Mouse (Mus musculus) stomach, embryonic 16.5 days (tissue): ENCODE results near the gene Gli2. TPM values are rescaled to one million over a fixed set of nuclear protein-coding genes. Genes with fewer than 3 reads are reported as not detected.

Experiments
- ATAC-seq: fragments of 200-750 bp; cut with Nextera tagmentation; 2 replicates; pipeline ENCODE4 v1.8.0; 2017; ENCODE audit warnings: moderate number of reproducible peaks, moderate TSS enrichment; ENCODE audit not compliant: insufficient read depth, low FRiP score
- H3K27ac ChIP-seq: fragments of 300-500 bp; sonication (generic); 2 replicates; pipeline ENCODE4 v1.5.1; 2014; ENCODE audit warnings: low read length
- H3K27me3 ChIP-seq: fragments of 300-500 bp; sonication (generic); 2 replicates; pipeline ENCODE4 v1.6.1; 2014; ENCODE audit warnings: low read length, control low read depth, mixed read lengths; ENCODE audit not compliant: control insufficient read depth, insufficient read depth
- H3K36me3 ChIP-seq: fragments of 300-500 bp; sonication (generic); 2 replicates; pipeline ENCODE4 v1.6.1; 2014; ENCODE audit warnings: low read length; ENCODE audit not compliant: control insufficient read depth, insufficient read depth
- H3K4me1 ChIP-seq: fragments of 300-500 bp; sonication (generic); 2 replicates; pipeline ENCODE4 v1.6.1; 2014; ENCODE audit warnings: low read length, control low read depth, mixed read lengths; ENCODE audit not compliant: control insufficient read depth, insufficient read depth
- H3K4me2 ChIP-seq: fragments of 300-500 bp; sonication (generic); 2 replicates; pipeline ENCODE4 v1.6.1; 2014; ENCODE audit warnings: low read depth, low read length, mixed read lengths
- H3K4me3 ChIP-seq: fragments of 300-500 bp; sonication (generic); replicated peaks from 2 replicates; pipeline ENCODE4 v1.5.1; 2014; ENCODE audit warnings: mild to moderate bottlenecking, low read length
- H3K9ac ChIP-seq: fragments of 300-500 bp; sonication (generic); 2 replicates; pipeline ENCODE4 v1.6.1; 2014; ENCODE audit warnings: low read length
- H3K9me3 ChIP-seq: fragments of 300-500 bp; sonication (generic); replicated peaks from 2 replicates; pipeline ENCODE4 v1.6.1; 2016; ENCODE audit warnings: low read length, control low read depth; ENCODE audit not compliant: control insufficient read depth
- WGBS: fragments of 180-500 bp; shearing (Covaris S2); extraction: QIAGEN DNeasy Blood & Tissue Kit; methylation state at CpG from one replicate; pipeline ENCODE4 v1.1.7; 2014; 5-methylcytosine and 5-hydroxymethylcytosine counted together
- polyA plus RNA-seq: library from polyadenylated mRNA; unstranded; fragments of >200 nt; fragmentation: Nextera tagmentation; extraction: Ambion mirVana; gene quantifications from 2 replicates; pipeline ENCODE4 v1.2.1, GENCODE M21; 2015

The Gli2 gene
- polyA plus RNA-seq, 1 experiment from 2014 or later = 9.7 TPM

GRCm38 (mm10) chr1:118927543-118928354, 125.7 kb downstream of the Gli2 start:
- Histone ChIP-seq H3K36me3 (no peaks in the 10 kb centered on the region), H3K27me3 (no peaks in the 10 kb centered on the region), H3K4me3 (no peak overlapping the region), H3K4me1 (no peaks in the 10 kb centered on the region; the same call in 1 of the 2 replicates), H3K9ac (no peak overlapping the region), H3K4me2 (no peak overlapping the region), H3K9me3 (no peaks in the 10 kb centered on the region), H3K27ac (0 out of 2 replicates have a peak overlapping the region, but pooled peaks have one; percentile 26)
- WGBS = 58% methylated on average over 12 of the region's 12 CpGs
- ATAC-seq = no peak

- Histone ChIP-seq H3K27ac (no peak overlapping the region), H3K9me3 (no peaks in the 10 kb centered on the region), H3K9ac (no peak overlapping the region), H3K27me3 (no peaks in the 10 kb centered on the region), H3K4me1 (no peaks in the 10 kb centered on the region; the same call in 1 of the 2 replicates), H3K4me3 (no peak overlapping the region), H3K36me3 (no peaks in the 10 kb centered on the region), H3K4me2 (no peak overlapping the region)
- 83% methylated on average over 7 of the region's 7 CpGs for WGBS
- no peak for ATAC-seq
These were observed 126.9 kb downstream of the Gli2 start for GRCm38 (mm10) chr1:118926556-118926955.

GRCm38 (mm10) chr1:118922189-118922588, 131.2 kb downstream of the Gli2 start:
- no peaks in the 10 kb centered on the region for H3K36me3 ChIP-seq
- H3K27me3 ChIP-seq = no peaks in the 10 kb centered on the region
- H3K4me2 ChIP-seq = no peak overlapping the region
- 87% methylated on average over 6 of the region's 6 CpGs for WGBS
- H3K9me3 ChIP-seq = no peaks in the 10 kb centered on the region
- no peak for ATAC-seq
- H3K9ac ChIP-seq = no peak overlapping the region
- 0 out of 2 replicates have a peak, but pooled peaks cover 3% of the 10 kb centered on the region for H3K4me1 ChIP-seq
- H3K4me3 ChIP-seq = no peak overlapping the region
- no peak overlapping the region for H3K27ac ChIP-seq

DNA sequence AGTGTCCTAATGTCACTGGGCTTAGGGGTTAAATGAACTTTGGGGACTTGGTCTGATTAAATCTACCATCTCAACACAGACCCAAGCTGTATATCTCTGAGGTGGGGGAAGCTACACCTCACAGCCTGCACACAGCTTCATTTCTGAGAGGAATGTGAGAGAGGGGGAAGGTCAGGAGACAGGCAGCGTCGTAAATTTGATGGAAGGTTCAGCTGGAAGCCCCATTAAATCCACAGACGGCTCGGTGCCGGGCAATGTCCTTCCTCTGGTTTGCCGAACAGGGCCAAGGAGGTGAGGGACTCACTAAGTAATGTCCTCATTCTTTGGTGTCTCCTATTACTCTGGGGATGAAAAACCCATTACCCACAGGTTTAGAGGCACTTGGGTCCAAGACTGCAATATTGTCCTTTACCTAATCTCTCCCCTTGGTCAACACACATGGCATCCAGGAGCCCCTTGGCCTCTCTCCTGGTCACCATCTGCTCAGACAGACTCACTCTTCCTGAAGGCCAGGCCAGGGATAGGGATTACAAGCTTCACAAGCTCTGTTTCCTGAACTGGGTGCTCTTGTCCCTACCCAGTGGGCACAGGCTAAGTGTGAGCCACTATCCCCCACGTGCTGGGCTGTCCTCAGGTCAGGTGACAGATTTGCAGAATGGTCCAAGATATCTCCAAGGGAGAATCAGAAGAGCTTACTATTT, 135.7 kb downstream of the Gli2 start:
- no peak for ATAC-seq
- Histone ChIP-seq H3K27ac (no peak overlapping the region), H3K27me3 (no peaks in the 10 kb centered on the region), H3K36me3 (no peaks in the 10 kb centered on the region), H3K4me3 (no peak overlapping the region), H3K4me1 (peaks cover 25% of the 10 kb centered on the region; the same call in 1 of the 2 replicates), H3K9me3 (no peaks in the 10 kb centered on the region), H3K4me2 (no peak overlapping the region), H3K9ac (no peak overlapping the region)
- WGBS = 45% methylated on average over 7 of the region's 7 CpGs

- WGBS = 38% methylated on average over 12 of the region's 12 CpGs
- no peak overlapping the region for H3K27ac ChIP-seq
These were observed 136.8 kb downstream of the Gli2 start for GRCm38 (mm10) chr1:118916477-118917075.

DNA sequence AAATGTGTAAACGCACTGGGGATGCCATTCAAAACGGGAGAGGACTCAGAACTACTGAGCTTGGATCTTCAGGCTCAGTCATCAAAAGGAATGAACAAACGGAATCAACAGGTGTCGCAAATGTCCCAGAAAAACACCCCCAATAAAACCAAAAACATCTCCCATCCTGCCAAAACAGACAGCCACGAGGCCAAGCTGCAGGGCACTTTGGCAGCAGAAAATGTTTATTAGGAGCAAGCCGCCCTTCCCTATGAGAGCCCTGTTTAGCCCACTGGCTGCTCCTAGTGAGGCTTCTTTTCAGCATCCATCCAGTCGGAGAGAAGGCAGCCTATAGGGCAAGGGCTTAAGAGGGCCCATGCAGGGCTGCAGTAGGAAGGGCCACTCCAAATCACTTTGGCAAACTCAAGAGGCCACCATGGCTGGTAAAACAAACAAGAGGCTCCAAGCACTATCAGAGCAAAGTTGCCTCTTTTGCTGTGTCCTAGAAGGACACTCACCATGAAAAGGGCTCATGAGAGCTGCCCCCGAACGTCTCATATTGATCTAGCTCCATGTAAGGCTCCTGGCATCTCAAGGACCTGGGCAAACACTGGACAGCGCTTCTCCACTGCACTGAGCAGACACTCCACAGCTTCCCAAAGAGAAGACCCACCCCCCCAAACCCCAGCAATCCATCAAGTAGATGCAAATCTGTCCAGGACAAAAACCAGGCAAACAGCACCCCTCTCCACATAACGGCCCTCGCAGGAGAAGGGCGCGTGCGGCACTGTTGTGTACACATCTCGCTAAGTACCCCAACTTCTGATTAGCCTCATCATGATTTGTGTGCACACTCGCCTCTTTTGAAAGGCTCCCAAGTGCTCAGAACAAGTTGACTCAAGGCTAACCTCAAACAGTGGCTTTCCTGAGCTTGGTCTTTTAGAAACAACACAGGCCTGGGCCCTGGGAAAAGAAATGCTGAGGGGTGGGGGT, 139.7 kb downstream of the Gli2 start:
- Histone ChIP-seq H3K27me3 (0 out of 2 replicates have a peak, but pooled peaks cover 3% of the 10 kb centered on the region), H3K9ac (no peak overlapping the region), H3K4me3 (no peak overlapping the region), H3K36me3 (no peaks in the 10 kb centered on the region), H3K9me3 (no peaks in the 10 kb centered on the region), H3K27ac (no peak overlapping the region), H3K4me2 (no peak overlapping the region), H3K4me1 (peaks cover 26% of the 10 kb centered on the region)
- 30% methylated on average over 17 of the region's 17 CpGs for WGBS
- ATAC-seq = no peak

More at GRCm38 (mm10) chr1:118916477-118917075, 136.8 kb downstream of the Gli2 start:
- no peaks in the 10 kb centered on the region for H3K9me3 ChIP-seq
- peak; percentile 16; the same call in 1 of the 2 replicates for ATAC-seq
- no peak overlapping the region for H3K4me2 ChIP-seq
- peaks cover 25% of the 10 kb centered on the region; the same call in 1 of the 2 replicates for H3K4me1 ChIP-seq
- no peaks in the 10 kb centered on the region for H3K36me3 ChIP-seq
- 0 out of 2 replicates have a peak, but pooled peaks cover 3% of the 10 kb centered on the region for H3K27me3 ChIP-seq
- H3K9ac ChIP-seq = no peak overlapping the region
- no peak overlapping the region for H3K4me3 ChIP-seq

- Histone ChIP-seq H3K4me3 (no peak overlapping the region), H3K27me3 (0 out of 2 replicates have a peak, but pooled peaks cover 3% of the 10 kb centered on the region), H3K9ac (no peak overlapping the region), H3K36me3 (no peaks in the 10 kb centered on the region), H3K9me3 (no peaks in the 10 kb centered on the region), H3K4me2 (no peak overlapping the region), H3K4me1 (peaks cover 34% of the 10 kb centered on the region), H3K27ac (no peak overlapping the region)
- WGBS = 24% methylated on average over 6 of the region's 6 CpGs
- ATAC-seq = peak; percentile 11; the same call in 1 of the 2 replicates
These were observed 140.5 kb downstream of the Gli2 start for GRCm38 (mm10) chr1:118912929-118913328.

GRCm38 (mm10) chr1:118911427-118911727, 142.0 kb downstream of the Gli2 start:
- H3K9me3 ChIP-seq = no peaks in the 10 kb centered on the region
- H3K4me1 ChIP-seq = peaks cover 31% of the 10 kb centered on the region
- ATAC-seq = no peak
- 0 out of 2 replicates have a peak, but pooled peaks cover 3% of the 10 kb centered on the region for H3K27me3 ChIP-seq
- H3K27ac ChIP-seq = no peak overlapping the region
- 66% methylated on average over 3 of the region's 3 CpGs for WGBS
- H3K4me2 ChIP-seq = no peak overlapping the region
- H3K4me3 ChIP-seq = no peak overlapping the region
- no peak overlapping the region for H3K9ac ChIP-seq
- H3K36me3 ChIP-seq = no peaks in the 10 kb centered on the region
